Mouse (Mus musculus) Patski (cell line): ENCODE results near the gene Trit1. TPM values are rescaled to one million over a fixed set of nuclear protein-coding genes. Genes with fewer than 3 reads are reported as not detected.

ENCODE experiments used
- ATAC-seq: fragments of 100-300 bp; one replicate; pipeline ENCODE4 v1.8.0; 2021
- CTCF ChIA-PET: fragments of 350-600 bp; sonication (Branson Sonifier 250); formaldehyde crosslinking; loops from one replicate; lab custom pipeline; 2022; ENCODE audit warnings: inconsistent platforms; lab: Charles Lee
- POLR2A ChIA-PET: fragments of 350-600 bp; sonication (Branson Sonifier 250); formaldehyde crosslinking; loops from one replicate; lab custom pipeline; 2022; ENCODE audit warnings: antibody characterized with exemption, inconsistent platforms; lab: Charles Lee
- DNase-seq: peaks from one replicate; pipeline ENCODE4 v3.0.0-alpha.2; 2011; ENCODE audit warnings: low read depth, low spot score
- H3K27me3 ChIP-seq: fragments of 371-371 bp; one replicate; pipeline ENCODE4 v1.5.1; 2021
- CTCF ChIP-seq: fragments of 100-300 bp; IDR thresholded peaks from one replicate; pipeline ENCODE4 v1.5.1; 2021
- in situ Hi-C: fragments of 300-500 bp; cut with MboI; formaldehyde crosslinking; loops from 3 replicates; pipeline ENCODE4 v1.11.1; 2018; ENCODE audit warnings: low pct_unique_long_range_greater_than_20kb, mixed read lengths
- polyA plus RNA-seq: library from polyadenylated mRNA; unstranded; gene quantifications from one replicate; pipeline ENCODE4 v1.2.3, GENCODE M21; 2021

The Trit1 gene
- polyA plus RNA-seq, 1 experiment from 2014 or later: 12.9 TPM

- ChIA-PET CTCF (no interaction called here), POLR2A (interaction anchor here (0.6 kb wide), 1 partner anchor 195 kb away, joined by 4 read pairs; no protein-coding TSS in a partner anchor)
- DNase-seq (no peak), ATAC-seq (no peak)
- in situ Hi-C loops: loop anchor here (25.0 kb wide), 1 partner anchor 1840 kb away; no protein-coding TSS in a partner anchor
- TF ChIP-seq CTCF: no peak
- peaks cover 3% of the 10 kb centered on the region for H3K27me3 ChIP-seq
These were observed 60.5 kb downstream of the Trit1 start for GRCm38 (mm10) chr4:123076928-123077327.

- DNase-seq: no peak
- H3K27me3 ChIP-seq: peaks cover 3% of the 10 kb centered on the region
- in situ Hi-C loops: loop anchor here (25.0 kb wide), 1 partner anchor 1841 kb away; no protein-coding TSS in a partner anchor
- ChIA-PET CTCF (interaction anchor here (1.1 kb wide), 1 partner anchor 81 kb away, joined by 3 read pairs; no protein-coding TSS in a partner anchor), POLR2A (no interaction called here)
- ATAC-seq: no peak
- TF ChIP-seq CTCF: no peak
These were observed 61.8 kb downstream of the Trit1 start for GRCm38 (mm10) chr4:123078231-123078630.

GRCm38 (mm10) chr4:123080791-123081190 is 64.4 kb downstream of the Trit1 start:
- POLR2A ChIA-PET: no interaction called here
- no peak for TF ChIP-seq CTCF
- ATAC-seq (no peak), DNase-seq (no peak)
- CTCF ChIA-PET: interaction anchor here (0.6 to 3.0 kb wide), 2 partner anchors 85 to 300 kb away, joined by 3 to 22 read pairs; partner anchors contain the start of gene Mycl
- H3K27me3 ChIP-seq: no peaks in the 10 kb centered on the region
- in situ Hi-C loops: loop anchor here (5.0 to 25.0 kb wide), 2 partner anchors 83 to 1843 kb away; partner anchors contain the start of gene Mycl

- no peak for ATAC-seq
- POLR2A ChIA-PET: no interaction called here
- CTCF ChIA-PET: interaction anchor here (0.7 to 3.0 kb wide), 2 partner anchors 12 to 86 kb away, joined by 3 to 22 read pairs; partner anchors contain the start of gene Mycl
- TF ChIP-seq CTCF: peak; percentile 82
- H3K27me3 ChIP-seq: no peaks in the 10 kb centered on the region
- no peak for DNase-seq
- in situ Hi-C loops: loop anchor here (5.0 to 25.0 kb wide), 2 partner anchors 85 to 1845 kb away; partner anchors contain the start of gene Mycl
These were observed 66.1 kb downstream of the Trit1 start for GRCm38 (mm10) chr4:123082283-123083163.

- H3K27me3 ChIP-seq: no peaks in the 10 kb centered on the region
- no peak for DNase-seq
- ChIA-PET POLR2A (no interaction called here), CTCF (interaction anchor here (0.7 to 3.0 kb wide), 2 partner anchors 13 to 87 kb away, joined by 3 to 22 read pairs; partner anchors contain the start of gene Mycl)
- in situ Hi-C loops: loop anchor here (5.0 to 25.0 kb wide), 2 partner anchors 86 to 1846 kb away; partner anchors contain the start of gene Mycl
- ATAC-seq: no peak
- TF ChIP-seq CTCF: no peak
These were observed 67.0 kb downstream of the Trit1 start for GRCm38 (mm10) chr4:123083323-123083902.

GRCm38 (mm10) chr4:123085290-123085689 is 68.9 kb downstream of the Trit1 start:
- H3K27me3 ChIP-seq: no peaks in the 10 kb centered on the region
- ChIA-PET CTCF (interaction anchor here (0.9 kb wide), 1 partner anchor 141 kb away, joined by 3 read pairs; no protein-coding TSS in a partner anchor), POLR2A (interaction anchor here (0.6 kb wide), 1 partner anchor 76 kb away, joined by 4 read pairs; no protein-coding TSS in a partner anchor)
- ATAC-seq: no peak
- in situ Hi-C loops: loop anchor here (5.0 to 25.0 kb wide), 2 partner anchors 173 to 1848 kb away; no protein-coding TSS in a partner anchor
- no peak for DNase-seq
- TF ChIP-seq CTCF: no peak

GRCm38 (mm10) chr4:123086381-123086780 is 70.0 kb downstream of the Trit1 start:
- ATAC-seq (no peak), DNase-seq (no peak)
- in situ Hi-C loops: loop anchor here (5.0 to 25.0 kb wide), 2 partner anchors 174 to 1849 kb away; no protein-coding TSS in a partner anchor
- H3K27me3 ChIP-seq: no peaks in the 10 kb centered on the region
- ChIA-PET CTCF (no interaction called here), POLR2A (no interaction called here)
- peak; percentile 17 for TF ChIP-seq CTCF

- in situ Hi-C loops: loop anchor here (25.0 kb wide), 1 partner anchor 1855 kb away; no protein-coding TSS in a partner anchor
- ATAC-seq (no peak), DNase-seq (no peak)
- CTCF ChIA-PET: no interaction called here
- TF ChIP-seq CTCF: no peak
- POLR2A ChIA-PET: no interaction called here
- H3K27me3 ChIP-seq: no peaks in the 10 kb centered on the region
These were observed 76.2 kb downstream of the Trit1 start for GRCm38 (mm10) chr4:123092621-123093020.

- ATAC-seq: no peak
- TF ChIP-seq CTCF: no peak
- in situ Hi-C loops: loop anchor here (25.0 kb wide), 1 partner anchor 1856 kb away; no protein-coding TSS in a partner anchor
- CTCF ChIA-PET: no interaction called here
- no peaks in the 10 kb centered on the region for H3K27me3 ChIP-seq
- POLR2A ChIA-PET: interaction anchor here (0.6 kb wide), 1 partner anchor 51 kb away, joined by 3 read pairs; no protein-coding TSS in a partner anchor
- no peak for DNase-seq
These were observed 76.8 kb downstream of the Trit1 start for GRCm38 (mm10) chr4:123093064-123093776.
